Mouse (Mus musculus) G1E (cell line): Measurements from ENCODE around the gene Casp7. TPM values are rescaled to one million over a fixed set of nuclear protein-coding genes. Genes with fewer than 3 reads are reported as not detected.
A peak's percentile ranks its signal among the peaks of the same experiment; 100 is the strongest.
"Not testable (repeated sequence)": the region's sequence is repeated elsewhere in the genome, so short reads cannot be mapped to it uniquely, and the experiment has no call there.

Source experiments
- ATAC-seq: 2 replicates; pipeline ENCODE4 v1.8.0; 2016; ENCODE audit warnings: mild to moderate bottlenecking; ENCODE audit not compliant: insufficient number of reproducible peaks, poor library complexity, low FRiP score, severe bottlenecking; ENCODE audit errors: extremely low read depth
- DNase-seq: peaks from one replicate; pipeline ENCODE4 v3.0.0; 2012; ENCODE audit warnings: low spot score
- H3K27me3 ChIP-seq: 2 replicates; pipeline ENCODE4 v1.6.1; 2012; ENCODE audit warnings: mild to moderate bottlenecking, low read length, inconsistent platforms; ENCODE audit not compliant: insufficient read depth
- H3K36me3 ChIP-seq: replicated peaks from 2 replicates; pipeline ENCODE3; 2012; ENCODE audit warnings: mild to moderate bottlenecking, inconsistent platforms
- H3K4me1 ChIP-seq: 2 replicates; pipeline ENCODE4 v1.6.1; 2012; ENCODE audit warnings: low read depth, low read length, inconsistent platforms, mixed read lengths; ENCODE audit not compliant: insufficient read depth
- H3K4me3 ChIP-seq: 2 replicates; pipeline ENCODE4 v1.5.1; 2012; ENCODE audit warnings: low read depth, mild to moderate bottlenecking, inconsistent platforms, low read length, moderate library complexity, mixed read lengths
- H3K9me3 ChIP-seq: replicated peaks from 2 replicates; pipeline ENCODE4 v1.6.1; 2012; ENCODE audit warnings: inconsistent platforms
- CTCF ChIP-seq: IDR thresholded peaks from 2 replicates; pipeline ENCODE4 v1.5.1; 2012; ENCODE audit warnings: low read depth, low read length, inconsistent platforms, mixed read lengths
- GATA1 ChIP-seq: IDR thresholded peaks from 2 replicates; pipeline ENCODE4 v1.6.1; 2012; ENCODE audit warnings: borderline replicate concordance, low read length, inconsistent platforms, mixed read lengths
- GATA2 ChIP-seq: IDR thresholded peaks from 2 replicates; pipeline ENCODE4 v1.6.1; 2012; ENCODE audit warnings: low read depth, low read length, inconsistent platforms, borderline replicate concordance
- POLR2AphosphoS5 ChIP-seq: IDR thresholded peaks from 2 replicates; pipeline ENCODE4 v1.6.1; 2012; ENCODE audit warnings: low read depth, low read length, inconsistent platforms; ENCODE audit not compliant: insufficient replicate concordance
- TAL1 ChIP-seq: conservative IDR thresholded peaks from 2 replicates; pipeline ENCODE4 v1.6.1; 2012; ENCODE audit warnings: low read depth, low read length, inconsistent platforms, mixed read lengths
- polyA plus RNA-seq: library from polyadenylated mRNA; stranded (reverse); fragments of >175 nt; gene quantifications from 2 replicates; pipeline ENCODE4 v1.2.3, GENCODE M21; 2012
- total RNA-seq, 2 experiments: library from RNA; stranded (forward) in 1 of 2; stranded (reverse) in 1 of 2; fragments of 200-1000 nt in 1 of 2; fragments of >200 nt in 1 of 2; fragmentation: Nextera tagmentation in 1 of 2; gene quantifications; 2 replicates each; pipeline ENCODE4 v1.2.3; 2014 to 2017

The Casp7 gene
- total RNA-seq (2014; fragmentation: Nextera tagmentation) (77.6 and 86.8 TPM in 2 replicates), total RNA-seq (2017) (41.0 and 43.2 TPM in 2 replicates), polyA plus RNA-seq (9.9 and 14.5 TPM in 2 replicates)

DNA sequence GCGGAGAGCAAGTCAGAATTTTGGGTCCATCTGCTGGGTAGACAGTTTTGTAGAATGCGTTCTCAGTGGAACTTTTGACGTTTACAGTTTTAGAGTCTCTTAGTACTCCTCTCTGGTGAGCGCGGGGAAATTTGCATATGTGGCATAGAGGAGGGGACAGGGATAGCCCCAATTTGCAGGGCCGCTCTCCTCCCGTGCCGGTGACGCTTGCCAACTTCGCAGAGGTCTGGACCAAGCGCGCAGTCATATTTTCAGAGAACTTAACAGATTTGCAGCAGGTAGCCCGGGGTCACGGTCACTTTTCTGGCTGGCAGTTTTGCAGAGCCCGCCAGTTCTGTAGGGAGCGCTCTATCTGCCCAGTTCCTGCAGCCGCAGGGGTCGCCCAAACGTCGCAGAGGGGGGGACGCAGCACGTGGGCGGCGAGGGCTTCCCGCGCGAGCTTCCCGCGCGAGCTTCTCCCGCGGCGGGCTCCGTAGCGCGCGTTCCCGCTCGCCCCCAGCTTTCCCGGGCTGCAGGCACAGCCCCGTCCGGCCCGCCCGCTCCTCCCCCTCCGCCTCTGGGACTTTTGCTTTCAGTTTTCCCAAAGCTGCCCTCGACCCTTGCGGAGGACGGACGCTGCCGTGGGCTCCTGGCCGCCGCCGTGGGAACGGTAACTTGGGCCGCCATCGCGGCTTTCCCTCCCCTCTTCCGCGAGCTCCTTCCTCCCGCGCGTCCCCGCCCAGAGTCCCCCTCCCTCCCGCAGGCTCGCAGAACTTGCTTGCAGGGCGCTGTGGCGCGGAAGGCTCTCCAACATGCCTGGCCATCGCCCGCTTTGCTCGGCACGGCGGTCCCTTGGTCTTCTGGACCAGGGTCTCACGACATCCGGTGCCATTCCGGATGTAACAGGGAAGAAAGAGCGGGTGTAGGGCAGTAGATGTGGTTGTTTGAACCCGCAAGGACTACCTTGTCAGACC lies at the start of gene Casp7:
Casp7 (plus strand) TSS at position 461 of the 953 bp plus-strand sequence.
- ATAC-seq (peak; percentile 5; the same call in 1 of the 2 replicates), DNase-seq (peak; percentile 72)
- H3K36me3 ChIP-seq, result peaks cover 33% of the 10 kb centered on the region
- peaks cover 80% of the 10 kb centered on the region for H3K4me1 ChIP-seq
- TF ChIP-seq GATA2, result no peak
- no peak for TF ChIP-seq POLR2AphosphoS5
- no peak for TF ChIP-seq TAL1
- no peak for TF ChIP-seq CTCF
- TF ChIP-seq GATA1, result no peak
- no peaks in the 10 kb centered on the region for H3K9me3 ChIP-seq
- no peaks in the 10 kb centered on the region for H3K27me3 ChIP-seq
- peak within 1 kb of the TSS; percentile 73 for H3K4me3 ChIP-seq

DNA sequence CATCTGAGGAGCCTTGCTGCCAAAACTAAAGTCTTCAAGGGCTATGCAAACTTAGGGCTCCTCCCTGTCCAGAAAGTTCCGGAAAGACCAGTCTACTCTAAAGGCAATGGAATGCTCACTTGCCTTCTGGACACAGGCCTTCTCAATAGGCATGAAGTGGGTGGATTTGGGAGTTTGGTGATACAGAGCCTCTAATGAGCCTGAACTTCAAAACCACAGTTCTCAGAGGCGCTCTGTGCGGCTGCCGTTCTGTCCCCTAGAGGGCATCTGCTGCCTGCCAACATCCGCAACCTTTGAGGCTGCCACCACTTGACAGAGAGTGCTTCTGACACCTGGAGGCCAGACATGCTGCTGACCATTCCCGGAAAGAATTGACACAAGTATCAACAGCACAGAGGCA lies 47.6 kb upstream of the Casp7 start:
- Histone ChIP-seq H3K27me3 (peaks cover 22% of the 10 kb centered on the region), H3K4me3 (no peak overlapping the region), H3K9me3 (peaks cover 4% of the 10 kb centered on the region; the same call in 1 of the 2 replicates), H3K36me3 (no peaks in the 10 kb centered on the region), H3K4me1 (no peaks in the 10 kb centered on the region; the same call in 1 of the 2 replicates)
- TF ChIP-seq CTCF (no peak), GATA1 (no peak), POLR2AphosphoS5 (no peak), TAL1 (no peak), GATA2 (no peak)
- DNase-seq, result no peak
- no peak for ATAC-seq

DNA sequence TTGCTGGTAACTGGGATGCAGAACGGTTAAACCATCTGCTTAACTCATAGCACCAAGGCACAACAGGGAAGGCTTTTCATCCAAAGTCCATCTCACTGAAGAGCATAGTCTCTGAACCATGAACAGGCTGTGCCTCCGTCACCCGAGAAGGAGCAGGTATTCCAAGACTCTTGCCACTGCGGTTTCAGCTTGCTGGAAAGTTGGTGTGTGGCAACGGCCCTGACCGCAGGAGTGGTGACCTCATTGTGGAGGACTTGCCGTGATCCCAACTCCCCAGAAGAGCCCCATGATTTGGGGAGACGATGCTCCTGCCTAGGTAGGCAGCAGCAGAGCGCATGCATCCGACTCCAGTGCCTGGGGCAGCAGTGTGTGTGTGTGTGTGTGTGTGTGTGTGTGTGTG lies 43.2 kb upstream of the Casp7 start:
- H3K4me3 ChIP-seq, result no peak overlapping the region
- peaks cover 4% of the 10 kb centered on the region; the same call in 1 of the 2 replicates for H3K9me3 ChIP-seq
- peaks cover 29% of the 10 kb centered on the region for H3K27me3 ChIP-seq
- ATAC-seq, result no peak
- H3K4me1 ChIP-seq, result peaks cover 9% of the 10 kb centered on the region
- TF ChIP-seq POLR2AphosphoS5, result no peak
- TF ChIP-seq GATA1, result no peak
- TF ChIP-seq TAL1, result no peak
- no peak for TF ChIP-seq GATA2
- TF ChIP-seq CTCF, result no peak
- DNase-seq, result no peak
- H3K36me3 ChIP-seq, result no peaks in the 10 kb centered on the region

DNA sequence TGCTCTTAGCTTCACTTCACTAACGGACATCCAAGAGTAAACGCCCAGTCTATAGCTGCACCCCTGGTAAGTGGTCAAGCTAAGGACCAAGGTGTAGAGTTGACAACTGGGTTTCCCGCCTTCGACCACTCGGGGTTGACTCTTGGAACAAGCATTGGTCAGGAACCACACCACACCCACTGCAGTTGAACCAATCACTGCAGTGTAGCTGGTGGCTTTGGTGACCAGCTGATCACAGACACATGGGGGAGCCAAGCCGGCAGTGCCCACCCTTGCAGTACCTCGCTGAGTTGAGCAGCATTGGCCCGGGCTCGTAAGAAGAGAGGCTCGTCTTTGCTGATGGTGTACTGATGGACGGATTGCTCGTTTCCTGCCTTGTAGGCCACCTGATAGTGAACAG lies 41.7 kb upstream of the Casp7 start:
- no peaks in the 10 kb centered on the region for H3K36me3 ChIP-seq
- ATAC-seq, result no peak
- peaks cover 9% of the 10 kb centered on the region for H3K4me1 ChIP-seq
- no peak for DNase-seq
- peaks cover 27% of the 10 kb centered on the region; the same call in 1 of the 2 replicates for H3K27me3 ChIP-seq
- TF ChIP-seq GATA2 (no peak), POLR2AphosphoS5 (no peak), CTCF (no peak), TAL1 (no peak), GATA1 (no peak)
- peaks cover 4% of the 10 kb centered on the region; the same call in 1 of the 2 replicates for H3K9me3 ChIP-seq
- H3K4me3 ChIP-seq, result no peak overlapping the region

DNA sequence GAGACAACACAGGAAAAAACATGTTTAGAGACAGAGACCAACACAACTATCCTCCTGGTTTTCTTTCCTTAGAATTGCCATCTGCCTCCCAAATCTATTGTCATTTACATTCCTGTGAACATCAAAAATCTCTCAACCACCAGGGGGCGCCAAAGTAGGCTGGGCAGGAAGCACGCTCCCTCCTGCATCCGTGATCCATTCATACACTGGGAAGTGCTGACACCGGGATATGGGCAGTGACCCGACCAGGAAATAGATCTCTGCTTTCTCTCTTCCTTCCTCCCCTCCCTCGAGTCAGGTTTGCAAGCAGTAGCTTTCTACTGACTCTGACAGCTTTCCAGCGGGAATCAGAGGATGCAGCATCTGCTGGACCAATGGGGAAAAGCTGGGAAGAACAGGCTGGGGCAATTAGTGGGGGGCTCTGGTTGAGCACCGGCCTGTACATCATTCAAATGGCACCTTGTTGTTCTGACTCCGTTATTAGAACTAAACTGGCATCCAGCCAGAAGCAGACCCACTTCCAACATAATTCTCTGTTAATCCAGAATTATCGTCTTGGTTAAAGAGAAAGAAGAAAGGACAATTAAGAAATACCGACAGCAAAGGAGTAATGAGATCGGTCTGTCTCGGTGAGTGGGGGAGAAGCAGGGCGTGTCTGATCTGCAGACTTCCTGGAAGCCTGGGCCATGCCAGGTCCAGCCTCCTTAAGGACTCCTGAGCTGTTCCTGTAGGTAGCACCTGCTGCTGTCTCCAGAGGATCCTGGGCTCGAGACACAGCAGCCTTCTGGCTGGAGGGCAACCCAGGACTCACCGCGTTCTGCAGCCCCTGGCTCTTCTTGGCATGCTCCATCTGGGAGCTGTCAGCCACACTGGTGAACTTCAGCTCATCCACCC lies 40.2 kb upstream of the Casp7 start:
- H3K36me3 ChIP-seq, result no peaks in the 10 kb centered on the region
- H3K4me3 ChIP-seq, result no peak overlapping the region; the same call in 1 of the 2 replicates
- TF ChIP-seq CTCF (peak; percentile 68; the same call in 1 of the 2 replicates), POLR2AphosphoS5 (no peak)
- DNase-seq (peak; percentile 26), ATAC-seq (no peak)
- H3K4me1 ChIP-seq, result peaks cover 9% of the 10 kb centered on the region
- peaks cover 4% of the 10 kb centered on the region; the same call in 1 of the 2 replicates for H3K9me3 ChIP-seq
- peaks cover 31% of the 10 kb centered on the region for H3K27me3 ChIP-seq

DNA sequence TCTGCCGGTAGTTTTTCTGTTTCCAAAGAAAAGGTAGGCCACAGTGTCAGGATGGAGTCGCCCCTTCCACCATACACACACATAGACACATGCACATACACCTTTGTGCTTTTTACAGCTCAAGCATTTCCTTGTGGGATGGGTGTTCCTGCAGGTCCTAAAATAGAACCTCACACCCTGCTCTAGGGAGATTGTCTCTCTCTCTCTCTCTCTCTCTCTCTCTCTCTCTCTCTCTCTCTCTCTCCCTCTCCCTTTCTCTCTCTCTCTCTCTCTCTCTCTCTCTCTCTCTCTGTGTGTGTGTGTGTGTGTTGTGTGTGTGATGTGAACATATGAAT lies 39.6 kb upstream of the Casp7 start:
- not testable (repeated sequence) for DNase-seq, H3K4me1 ChIP-seq, H3K36me3 ChIP-seq, H3K9me3 ChIP-seq, ATAC-seq, H3K4me3 ChIP-seq
- peaks cover 34% of the 10 kb centered on the region for H3K27me3 ChIP-seq
